Mouse (Mus musculus): ENCODE measurements around the gene Art1.

GRCm38 (mm10) chr7:102109746-102110145 lies 8.2 kb downstream of the Art1 start:
- TF ChIP-seq POLR2A (IDR thresholded peaks at IDR 0.05; ENCODE audit: low read depth, low read length) (no peak), CTCF (IDR thresholded peaks at IDR 0.05; ENCODE audit: borderline replicate concordance, insufficient read depth, low read length) (no peak)

All from embryonic fibroblast, embryonic 13.5 days (primary cell).